Mouse (Mus musculus) B cell, adult 62 days (primary cell): Measurements from ENCODE around the gene Defa23. TPM values are rescaled to one million over a fixed set of nuclear protein-coding genes. Genes with fewer than 3 reads are reported as not detected.

Experiments used
- total RNA-seq: library from RNA; stranded (reverse); gene quantifications from 4 replicates; pipeline ENCODE4 v1.2.4, GENCODE M21; 2023

The Defa23 gene
- total RNA-seq: not detected in 4 replicates

GRCm38 (mm10) chr8:21054747-21055146 lies at the start of gene Defa23:
Gene Defa23, plus strand, starts transcription at chr8:21055047.

GRCm38 (mm10) chr8:21025245-21025644 lies 29.6 kb upstream of the Defa23 start, which contains the start of gene Defa21:
Gene Defa21, plus strand, starts transcription at chr8:21025545.

DNA sequence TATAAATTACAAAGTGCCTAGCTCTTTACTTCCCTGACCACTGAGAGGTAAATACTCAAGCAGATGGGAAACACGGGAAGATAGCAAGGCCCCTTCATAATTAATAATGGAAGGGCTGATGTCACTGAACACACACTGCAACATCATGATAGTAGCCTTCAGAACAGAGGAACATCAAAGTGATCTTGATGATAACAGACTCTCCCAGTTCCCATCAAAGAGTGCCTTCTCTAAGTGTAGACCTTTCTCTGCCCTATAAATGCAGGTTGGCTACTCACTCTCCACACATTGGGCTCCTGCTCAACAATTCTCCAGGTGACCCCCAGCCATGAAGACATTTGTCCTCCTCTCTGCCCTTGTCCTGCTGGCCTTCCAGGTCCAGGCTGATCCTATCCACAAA lies 9.9 kb downstream of the Defa23 start, which contains the start of gene Defa35:
Gene Defa35, plus strand, starts transcription at position 301 of the 400 bp plus-strand sequence.

DNA sequence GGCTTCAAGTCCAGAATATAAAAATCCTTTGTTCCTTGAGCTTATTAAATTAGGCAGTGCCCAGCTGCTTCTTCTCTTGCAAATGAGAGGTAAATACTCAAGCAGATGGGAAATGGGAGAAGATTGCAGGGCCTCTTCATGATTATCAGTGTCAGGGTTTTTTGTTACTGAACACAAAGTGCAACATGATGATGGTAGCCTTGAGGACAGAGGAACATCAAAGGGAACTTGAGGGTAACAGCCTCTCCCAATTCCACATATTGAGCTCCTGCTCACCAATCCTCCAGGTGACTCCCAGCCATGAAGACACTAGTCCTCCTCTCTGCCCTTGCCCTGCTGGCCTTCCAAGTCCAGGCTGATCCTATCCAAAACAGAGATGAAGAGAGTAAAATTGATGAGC lies 29.3 kb downstream of the Defa23 start, which contains the start of gene Defa25:
Gene Defa25, plus strand, starts transcription at position 301 of the 400 bp plus-strand sequence.

GRCm38 (mm10) chr8:21095950-21096349 lies 41.1 kb downstream of the Defa23 start, which contains the start of gene Gm14851:
Gene Gm14851, minus strand, starts transcription at chr8:21096050.

Other genes starting within 250 kb of the Defa23 start
- not detected in 4 replicates for gene Defb33, start 162.4 kb upstream of the Defa23 start, total RNA-seq
- gene Gm15056, start 152.4 kb upstream of the Defa23 start, total RNA-seq: not detected in 4 replicates
- gene Gm6040, start 133.0 kb upstream of the Defa23 start, total RNA-seq: not detected in 4 replicates
- gene AY761185, start 110.3 kb upstream of the Defa23 start, total RNA-seq: not detected in 4 replicates
- not detected in 4 replicates for gene Defa21, start 29.5 kb upstream of the Defa23 start, total RNA-seq
- gene Defa35, start 10.0 kb downstream of the Defa23 start, total RNA-seq: not detected in 4 replicates
- not detected in 4 replicates for gene Defa25, start 29.4 kb downstream of the Defa23 start, total RNA-seq
- gene Gm14851, start 41.0 kb downstream of the Defa23 start, total RNA-seq: not detected in 4 replicates
- not detected in 4 replicates for gene Defa30, start 79.6 kb downstream of the Defa23 start, total RNA-seq
- not detected in 4 replicates for gene Defa22, start 107.2 kb downstream of the Defa23 start, total RNA-seq
- not detected in 4 replicates for gene Defa31, start 136.6 kb downstream of the Defa23 start, total RNA-seq
- gene Gm15293, start 146.5 kb downstream of the Defa23 start, total RNA-seq: not detected in 4 replicates
- gene Gm15292, start 194.7 kb downstream of the Defa23 start, total RNA-seq: not detected in 4 replicates